Mouse (Mus musculus): Measurements from ENCODE around the gene Mrps26.
"Not testable (repeated sequence)": the region's sequence is repeated elsewhere in the genome, so short reads cannot be mapped to it uniquely, and the experiment has no call there.

The Mrps26 gene

GRCm38 (mm10) chr2:130563212-130564055 is at the start of gene Mrps26:
Gene Mrps26 (plus strand): TSS chr2:130563742.
- DNase-seq, result peak; percentile 93 to 96

GRCm38 (mm10) chr2:130513907-130514306 is 49.6 kb upstream of the Mrps26 start:
- DNase-seq, result no peak

GRCm38 (mm10) chr2:130515791-130516190 is 47.8 kb upstream of the Mrps26 start:
- no peak for DNase-seq

DNA sequence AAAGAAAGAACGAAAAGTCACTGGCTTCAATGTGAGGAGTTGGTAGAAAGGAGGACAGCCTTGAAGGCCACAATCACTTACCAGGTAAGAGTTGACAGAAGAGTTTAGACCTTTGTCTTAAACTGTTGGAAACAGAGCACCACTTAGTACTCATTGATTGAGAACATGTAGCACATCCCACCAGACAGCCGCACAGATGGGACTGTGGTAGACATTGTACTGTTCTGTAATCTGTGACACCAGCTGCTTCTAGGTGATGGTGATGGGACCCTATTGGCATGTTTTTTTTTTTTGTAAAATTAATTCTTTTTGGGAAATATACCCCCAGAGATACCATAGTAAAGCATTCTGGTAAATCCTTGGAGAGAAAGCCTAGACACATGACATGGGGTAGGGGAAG is 41.6 kb upstream of the Mrps26 start:
- DNase-seq, result no peak

DNA sequence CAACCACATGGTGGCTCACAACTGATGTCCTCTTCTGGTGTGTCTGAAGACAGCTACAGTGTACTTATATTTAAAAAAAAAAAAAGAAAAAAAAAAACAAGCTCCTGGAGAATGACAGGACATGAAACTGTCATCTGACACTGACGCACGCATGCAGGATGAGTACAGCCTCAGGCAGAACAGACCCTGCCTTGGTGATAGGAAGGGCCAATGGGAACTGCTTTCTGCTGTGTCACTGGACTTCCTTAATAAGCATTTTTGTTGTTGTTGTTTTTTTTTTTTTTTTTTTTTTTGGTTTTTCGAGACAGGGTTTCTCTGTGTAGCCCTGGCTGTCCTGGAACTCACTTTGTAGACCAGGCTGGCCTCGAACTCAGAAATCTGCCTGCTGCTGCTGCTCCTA is 38.1 kb upstream of the Mrps26 start:
- not testable (repeated sequence) for DNase-seq

GRCm38 (mm10) chr2:130528457-130528856 is 35.1 kb upstream of the Mrps26 start:
- DNase-seq, result no peak

DNA sequence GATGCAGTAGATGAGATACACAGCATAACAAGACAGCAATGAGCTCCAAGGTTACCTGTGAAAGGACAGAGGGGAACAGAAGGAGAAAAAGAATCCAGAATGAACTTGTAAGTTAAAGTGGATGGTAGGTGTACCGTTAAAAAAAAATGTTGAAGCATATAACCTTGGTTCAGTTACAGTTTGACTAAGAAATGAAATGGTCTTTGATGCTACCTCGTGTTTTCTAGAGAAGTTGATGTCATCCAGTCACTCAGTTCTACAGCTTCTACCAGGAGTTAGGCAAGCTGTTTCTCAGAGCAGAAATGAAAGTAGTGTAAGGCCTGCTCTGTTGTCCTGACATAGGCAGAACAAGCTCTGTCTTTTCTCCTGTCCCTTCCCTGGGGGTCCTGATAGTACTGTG is 34.3 kb upstream of the Mrps26 start:
- DNase-seq, result no peak

DNA sequence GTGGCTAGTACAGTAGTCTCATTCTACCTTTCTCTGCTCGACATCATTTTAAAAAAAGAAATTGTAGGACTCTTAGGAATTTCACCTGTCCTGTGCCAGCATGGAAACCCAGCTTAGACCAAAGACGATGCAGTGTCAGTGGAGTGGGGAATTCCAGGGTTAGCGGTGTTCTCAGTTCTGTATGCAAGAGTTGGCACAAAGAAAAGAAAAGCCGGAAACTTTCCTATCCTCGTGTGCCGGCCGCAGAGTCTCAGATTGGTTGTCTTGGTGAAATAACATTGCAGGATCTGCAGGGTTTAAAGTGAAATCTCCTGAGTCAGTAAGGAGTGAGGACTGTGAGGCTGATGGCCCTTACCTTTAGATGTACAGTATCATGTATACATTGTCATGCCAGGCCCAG is 33.6 kb upstream of the Mrps26 start:
- no peak for DNase-seq

- DNase-seq, result no peak
These were observed 31.3 kb upstream of the Mrps26 start for GRCm38 (mm10) chr2:130532201-130532600.

- DNase-seq, result no peak
These were observed 28.5 kb upstream of the Mrps26 start for GRCm38 (mm10) chr2:130535017-130535416.

DNA sequence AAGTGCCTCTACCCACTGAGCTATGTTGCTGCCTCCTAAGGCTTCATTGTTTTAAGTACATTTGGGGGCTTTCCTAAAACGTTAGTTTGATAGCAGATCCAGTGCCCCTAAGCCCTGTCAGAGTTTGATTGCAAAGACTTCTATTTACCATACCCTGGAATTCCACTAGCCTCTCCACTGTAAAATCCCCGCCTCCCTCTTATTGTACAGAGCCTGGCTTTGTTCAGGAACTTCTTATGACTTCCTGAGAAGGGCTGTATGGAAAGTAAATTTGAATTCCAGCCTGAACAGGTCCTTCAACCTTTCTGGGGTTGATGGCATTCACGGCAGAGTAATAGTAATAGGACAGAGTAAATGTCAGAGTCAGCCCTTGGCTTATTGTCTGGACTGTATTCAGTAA is 26.7 kb upstream of the Mrps26 start:
- DNase-seq, result no peak

GRCm38 (mm10) chr2:130538876-130539546 is 24.5 kb upstream of the Mrps26 start:
- DNase-seq, result no peak

DNA sequence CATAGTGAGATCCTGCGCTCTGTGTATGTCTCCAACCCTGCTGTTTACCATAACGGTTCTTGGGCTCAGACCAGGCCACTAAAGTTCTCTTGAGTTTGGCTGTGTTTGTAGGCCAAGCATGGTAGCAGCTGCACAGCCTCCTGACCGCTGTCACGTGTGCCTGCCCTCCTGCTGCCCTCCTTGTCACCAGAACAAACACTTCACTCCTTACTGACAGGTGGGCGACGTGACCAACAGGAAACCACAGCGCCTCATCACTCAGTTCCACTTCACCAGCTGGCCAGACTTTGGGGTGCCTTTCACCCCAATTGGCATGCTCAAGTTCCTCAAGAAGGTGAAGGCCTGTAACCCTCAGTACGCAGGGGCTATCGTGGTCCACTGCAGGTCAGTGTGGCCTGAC is 23.3 kb upstream of the Mrps26 start:
- DNase-seq, result no peak

DNA sequence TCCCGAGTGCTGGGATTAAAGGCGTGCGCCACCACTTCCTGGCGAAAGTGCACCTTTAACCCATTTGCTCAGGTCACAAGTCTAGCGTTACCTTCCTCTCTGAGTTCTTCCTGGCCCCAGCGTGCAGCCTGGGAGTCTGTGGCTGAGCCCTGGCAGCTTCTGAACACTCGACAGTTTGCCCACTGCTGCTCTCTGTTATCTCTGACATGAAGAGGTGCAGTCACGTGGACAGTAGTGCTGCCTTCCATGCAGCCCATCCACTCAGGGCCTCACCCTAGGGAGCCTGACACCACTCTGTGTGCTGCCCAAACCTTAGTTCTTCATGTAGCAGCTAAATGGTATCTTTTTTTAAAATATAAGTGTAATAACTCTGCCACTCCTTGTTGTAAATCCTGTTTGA is 16.6 kb upstream of the Mrps26 start:
- DNase-seq, result no peak

DNA sequence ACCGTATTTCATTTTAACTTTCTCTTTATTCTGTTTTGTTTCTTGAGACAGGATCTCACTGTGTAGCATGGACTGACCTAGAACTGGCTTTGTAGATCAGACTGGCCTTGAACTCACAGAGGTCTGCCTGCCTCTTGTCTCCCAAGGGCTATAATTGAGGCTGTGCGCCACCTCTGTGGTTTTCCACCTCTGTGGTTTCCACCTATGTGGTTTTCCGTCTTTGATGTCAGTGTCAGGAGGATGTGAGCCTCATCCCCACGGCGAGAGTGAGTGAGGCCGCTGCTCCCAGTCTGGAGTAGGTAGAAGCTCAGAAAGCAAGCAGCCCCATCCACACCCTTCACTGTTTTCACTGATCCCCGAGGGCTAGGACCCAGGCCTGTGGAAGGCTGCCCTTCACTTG is 8.7 kb upstream of the Mrps26 start:
- no peak for DNase-seq

DNA sequence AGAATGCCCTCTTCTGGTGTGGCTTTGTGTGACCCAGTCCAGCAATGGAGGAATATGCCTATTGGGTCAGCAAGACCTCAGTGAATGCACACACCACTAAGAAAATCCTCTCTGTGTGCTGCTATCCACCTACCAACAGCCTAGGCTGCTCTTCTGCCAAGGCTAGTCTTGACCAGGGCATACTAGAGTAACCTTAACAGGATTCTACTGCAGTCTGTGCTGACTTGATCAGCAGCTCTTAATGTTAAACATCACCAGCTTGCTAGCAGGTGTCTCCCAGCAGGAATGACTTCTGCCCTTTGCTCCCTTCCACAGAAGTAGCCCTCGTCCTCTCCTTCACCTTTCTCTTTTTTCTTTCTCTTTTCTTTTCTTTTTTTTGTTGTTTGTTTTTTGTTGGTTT is 7.2 kb upstream of the Mrps26 start:
- no peak for DNase-seq

GRCm38 (mm10) chr2:130557462-130557861 is 6.1 kb upstream of the Mrps26 start:
- peak; percentile 37 to 47 for DNase-seq

GRCm38 (mm10) chr2:130558015-130558414 is 5.5 kb upstream of the Mrps26 start:
- DNase-seq, result no peak

DNA sequence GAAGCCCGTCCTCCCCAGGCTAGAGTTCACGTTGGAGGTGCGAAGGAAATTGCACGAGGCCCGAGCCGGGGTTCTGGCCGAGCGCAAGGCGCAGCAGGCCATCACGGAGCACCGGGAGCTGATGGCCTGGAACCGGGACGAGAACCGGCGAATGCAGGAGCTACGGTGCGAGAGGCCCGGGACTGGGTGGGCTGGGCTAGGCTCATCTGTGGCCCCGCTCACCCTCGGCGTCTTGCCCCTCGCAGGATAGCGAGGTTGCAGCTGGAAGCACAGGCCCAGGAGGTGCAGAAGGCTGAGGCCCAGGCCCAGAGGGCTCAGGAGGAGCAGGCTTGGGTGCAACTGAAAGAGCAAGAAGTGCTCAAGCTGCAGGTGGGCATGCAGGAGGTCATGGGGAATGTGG is 521 bp downstream of the Mrps26 start:
- no peak for DNase-seq

- no peak for DNase-seq
These were observed 1.4 kb downstream of the Mrps26 start for GRCm38 (mm10) chr2:130564983-130565382.

- DNase-seq, result no peak
These were observed 5.4 kb downstream of the Mrps26 start for GRCm38 (mm10) chr2:130568921-130569320.

DNA sequence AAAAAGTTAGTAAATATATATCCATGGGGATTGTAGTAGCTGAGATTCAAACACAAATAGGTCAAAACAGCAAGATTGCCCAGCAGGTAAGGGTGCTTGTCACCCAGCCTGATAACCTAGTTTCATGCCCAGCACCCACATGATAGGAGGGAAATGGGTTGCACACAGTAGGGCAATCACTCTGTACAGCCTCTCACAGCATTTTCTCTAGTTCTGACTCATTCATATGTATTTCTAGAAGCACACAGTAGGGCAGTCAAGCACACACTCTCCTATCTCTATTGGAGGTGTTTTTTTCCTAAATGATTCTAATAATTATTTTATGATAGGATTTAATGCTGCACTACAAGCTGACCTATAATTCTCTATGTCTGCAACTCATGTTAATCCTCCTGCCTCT is 6.4 kb downstream of the Mrps26 start:
- no peak for DNase-seq

DNA sequence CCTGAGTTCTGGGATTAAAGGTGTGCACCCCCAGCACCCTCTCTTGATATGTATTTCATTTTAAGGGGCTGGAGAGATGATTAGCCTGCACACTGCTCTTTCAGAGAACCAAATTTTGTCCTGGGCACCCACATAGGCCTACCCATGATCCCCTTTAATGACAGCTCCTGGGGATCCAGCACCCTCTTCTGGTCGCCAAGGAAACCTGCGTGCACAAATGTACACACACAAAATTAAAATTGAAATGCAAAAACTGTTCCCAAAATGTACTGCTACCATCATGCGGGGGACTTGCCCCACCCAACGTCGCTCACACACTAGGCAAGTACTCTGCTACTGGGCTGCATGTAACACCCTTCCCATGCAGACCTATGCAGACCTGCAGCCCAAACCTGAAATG is 11.4 kb downstream of the Mrps26 start:
- no peak for DNase-seq

- DNase-seq, result no peak
These were observed 12.3 kb downstream of the Mrps26 start, which contains the start of gene Oxt for GRCm38 (mm10) chr2:130575873-130576272. Gene Oxt (plus strand): TSS chr2:130576173.

All from cerebellum, adult 18-20 months (tissue).